Mouse (Mus musculus) myocyte (in vitro differentiated cells): ENCODE results near the gene Sox21.

Experiments used
- E2F4 ChIP-seq: IDR thresholded peaks from one replicate; pipeline ENCODE4 v1.6.1; 2011; ENCODE audit warnings: mild to moderate bottlenecking, control low read depth, moderate library complexity; ENCODE audit not compliant: insufficient read depth
- MAX ChIP-seq: IDR thresholded peaks from one replicate; pipeline ENCODE4 v1.6.1; 2011; ENCODE audit warnings: low read depth, mild to moderate bottlenecking, control low read depth
- POLR2A ChIP-seq: IDR thresholded peaks from one replicate; pipeline ENCODE4 v1.6.1; 2011; ENCODE audit warnings: low read depth, mild to moderate bottlenecking, control low read depth, moderate library complexity; ENCODE audit not compliant: insufficient read length
- POLR2AphosphoS2 ChIP-seq: IDR thresholded peaks from one replicate; pipeline ENCODE4 v1.6.1; 2011; ENCODE audit warnings: low read depth, control low read depth; ENCODE audit not compliant: insufficient read length

DNA sequence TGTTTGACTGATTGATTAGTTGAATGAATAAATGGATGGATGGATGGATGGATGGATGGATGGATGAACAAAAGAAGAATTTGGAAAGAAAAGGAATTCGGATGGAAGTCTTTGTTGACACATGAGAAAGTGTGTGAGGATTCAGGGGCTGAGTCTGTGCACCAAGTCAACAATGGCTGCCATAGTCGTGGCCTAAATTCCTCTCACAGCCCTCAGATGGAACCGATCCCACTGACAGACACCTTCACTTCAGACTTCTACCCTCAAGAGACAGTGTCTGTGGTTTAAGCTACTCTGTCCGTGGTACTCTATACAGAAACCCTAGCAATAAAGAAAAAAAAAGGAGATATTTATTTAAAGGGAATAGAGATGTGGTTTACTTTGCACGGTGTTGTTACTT lies 34.8 kb downstream of the Sox21 start:
- TF ChIP-seq POLR2AphosphoS2: no peak
- no peak for TF ChIP-seq POLR2A
- TF ChIP-seq E2F4: no peak
- no peak for TF ChIP-seq MAX
